Mouse (Mus musculus) activated CD4-positive, CD25-positive, alpha-beta regulatory T cell, adult 4 months (primary cell): ENCODE data around the gene Mrgpra9. TPM values are rescaled to one million over a fixed set of nuclear protein-coding genes. Genes with fewer than 3 reads are reported as not detected.
"Not testable (repeated sequence)": the region's sequence is repeated elsewhere in the genome, so short reads cannot be mapped to it uniquely, and the experiment has no call there.

Experiments used
- ATAC-seq: one replicate; pipeline ENCODE4 v1.8.0; 2017
- polyA plus RNA-seq, 2 experiments: library from polyadenylated mRNA; unstranded; fragments of 100-300 nt; shearing (Covaris generic); gene quantifications; one replicate each; pipeline ENCODE4 v1.2.1; 2017

The Mrgpra9 gene
- polyA plus RNA-seq, result not detected

DNA sequence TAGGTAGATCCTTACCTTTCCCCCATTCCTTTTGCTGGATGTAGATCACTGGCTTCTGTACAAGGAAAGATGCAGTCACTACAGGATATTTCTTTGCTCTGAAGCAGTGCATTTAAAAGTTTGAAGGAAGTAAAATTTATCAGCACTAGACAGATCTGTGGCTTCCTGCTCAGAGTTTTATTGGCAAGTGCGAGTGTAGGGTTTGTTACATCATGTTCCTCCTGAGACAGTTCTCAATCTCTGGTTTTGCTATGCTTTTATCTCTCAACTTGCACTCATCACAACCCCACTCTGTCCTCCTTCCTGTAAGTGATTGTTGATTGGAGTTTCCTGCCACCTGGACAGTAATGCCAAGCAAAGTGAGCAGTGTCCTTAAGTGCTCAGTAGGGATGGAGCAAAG lies at the start of gene Mrgpra9:
Gene Mrgpra9 (minus strand): TSS at position 79 of the 400 bp plus-strand sequence.
- no peak for ATAC-seq

GRCm38 (mm10) chr7:47299612-47300011 lies 47.0 kb upstream of the Mrgpra9 start:
- ATAC-seq, result not testable (repeated sequence)

DNA sequence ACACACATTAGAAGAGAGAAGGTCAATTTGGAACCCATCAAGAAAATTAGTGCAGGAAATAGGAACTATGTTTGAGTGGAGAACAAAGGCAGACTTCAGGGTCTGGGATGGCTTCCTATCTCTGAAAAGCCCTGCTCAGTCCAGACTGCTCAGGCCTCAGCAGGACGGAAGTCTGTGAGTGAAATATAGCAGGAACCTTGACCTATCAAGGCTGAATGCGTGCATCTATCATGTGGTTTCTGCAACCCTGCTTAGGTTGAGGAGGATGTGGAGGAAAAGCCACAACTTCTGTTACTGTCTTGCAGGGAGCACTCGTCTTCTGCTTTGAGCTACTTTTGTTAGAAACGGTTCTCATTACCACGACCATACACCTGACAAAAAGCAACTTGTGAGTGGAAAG lies 18.9 kb upstream of the Mrgpra9 start:
- ATAC-seq, result not testable (repeated sequence)

DNA sequence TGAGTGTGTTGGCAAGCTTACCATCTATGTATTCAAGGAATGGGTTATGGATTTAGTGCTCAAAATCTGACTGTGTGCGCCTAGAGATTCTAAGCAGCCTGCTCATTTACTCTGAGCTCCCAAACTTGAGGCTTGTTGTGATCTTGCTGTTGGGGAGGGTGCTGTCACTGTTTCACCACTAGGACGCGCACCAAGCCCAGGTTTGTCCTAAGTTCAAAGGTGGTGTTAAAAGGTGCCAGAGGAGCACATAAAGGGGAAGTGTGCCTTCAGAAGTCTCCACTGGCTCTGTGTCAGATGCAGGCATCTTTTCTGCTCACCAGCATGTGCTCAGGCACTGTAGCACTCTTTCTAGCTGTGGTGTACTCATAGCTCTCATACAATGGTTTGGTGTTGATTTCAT lies 8.0 kb downstream of the Mrgpra9 start:
- ATAC-seq, result no peak

DNA sequence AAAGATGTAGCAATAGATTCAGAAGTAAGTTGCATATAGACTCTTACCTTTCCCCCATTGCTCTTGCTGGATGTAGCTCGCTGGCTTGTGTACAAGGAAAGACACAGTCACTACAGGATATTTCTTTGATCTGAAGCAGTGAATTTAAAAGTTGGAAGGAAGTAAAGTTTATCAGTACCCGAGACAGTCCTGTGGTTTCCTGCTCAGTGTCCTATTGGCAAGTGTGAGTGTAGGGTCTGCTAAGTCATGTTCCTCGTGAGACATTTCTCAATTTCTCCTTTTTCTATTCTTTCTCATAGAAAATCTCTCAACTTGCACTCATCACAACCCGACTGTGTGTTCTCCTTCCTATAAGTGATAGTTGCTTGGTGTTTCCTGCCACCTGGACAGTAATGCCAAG lies 47.8 kb downstream of the Mrgpra9 start, which contains the start of gene Mrgpra6:
Gene Mrgpra6 (minus strand): TSS at position 91 of the 400 bp plus-strand sequence.
- ATAC-seq, result no peak

DNA sequence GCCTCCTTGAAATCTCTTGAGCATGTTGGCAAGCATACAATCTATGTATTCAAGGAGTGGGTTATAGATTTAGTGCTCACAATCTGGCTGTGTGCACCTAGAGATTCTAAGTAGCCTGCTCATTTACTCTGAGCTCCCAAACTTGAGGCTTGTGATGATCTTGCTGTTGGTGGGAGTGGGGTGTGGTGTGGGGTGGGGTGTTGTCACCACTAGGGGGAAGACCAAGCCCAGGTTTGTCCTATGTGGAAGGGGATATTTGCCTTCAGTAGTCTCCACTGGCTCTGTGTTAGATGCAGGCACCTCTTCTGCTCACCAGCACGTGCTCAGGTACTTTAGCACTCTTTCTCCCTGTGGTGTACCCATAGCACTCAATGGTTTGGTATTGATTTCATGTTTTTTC lies 57.4 kb downstream of the Mrgpra9 start:
- ATAC-seq, result no peak

Other genes with a start within 250 kb of the Mrgpra9 start
- gene Spty2d1, start 244.4 kb downstream of the Mrgpra9 start, polyA plus RNA-seq, result 10 to 100 TPM; 23.5 to 32.3 TPM
- 1 to 10 TPM; 1.0 to 2.9 TPM for gene Tmem86a, start 202.2 kb downstream of the Mrgpra9 start, polyA plus RNA-seq
- gene Ptpn5, start 119.2 kb downstream of the Mrgpra9 start, polyA plus RNA-seq, result 1 to 10 TPM; 2.1 to 9.3 TPM
- gene Mrgpra6, start 47.9 kb downstream of the Mrgpra9 start, polyA plus RNA-seq, result not detected
- gene Mrgpra1, start 101.4 kb upstream of the Mrgpra9 start, polyA plus RNA-seq, result not detected
- gene Mrgpra2a, start 199.3 kb upstream of the Mrgpra9 start, polyA plus RNA-seq, result not detected